Mouse (Mus musculus): Measurements from ENCODE around the gene Nat14. TPM values are rescaled to one million over a fixed set of nuclear protein-coding genes. Genes with fewer than 3 reads are reported as not detected.
A peak's percentile ranks its signal among the peaks of the same experiment; 100 is the strongest.

Nat14 gene
- total RNA-seq, 2 experiments from 2014 or later, result 94.4 to 103 TPM

DNA sequence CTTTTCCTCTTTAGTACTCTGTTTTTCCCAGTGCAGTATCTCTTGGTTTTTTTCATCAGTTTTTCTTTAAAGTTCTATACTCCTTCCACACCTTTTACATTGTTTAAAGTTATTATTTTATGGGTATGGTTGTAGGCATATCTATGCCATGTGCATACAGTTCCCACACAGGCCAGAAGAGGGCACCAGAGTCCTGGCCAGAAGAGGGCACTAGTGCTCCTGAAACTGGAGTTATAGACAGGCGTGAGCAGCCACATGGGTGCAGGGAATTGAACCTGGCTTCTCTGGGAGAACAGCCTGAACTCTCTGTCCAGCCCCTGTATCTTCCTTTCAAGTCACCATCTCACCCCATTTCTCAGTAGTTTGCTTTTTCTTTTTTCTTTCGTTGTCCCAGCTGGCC, 16.6 kb downstream of the Nat14 start:
- peak; percentile 42 to 67 for DNase-seq (ENCODE audit: low spot score in 2 of 2)
- intact Hi-C loops (cut with DNase I), result no loop called here

DNA sequence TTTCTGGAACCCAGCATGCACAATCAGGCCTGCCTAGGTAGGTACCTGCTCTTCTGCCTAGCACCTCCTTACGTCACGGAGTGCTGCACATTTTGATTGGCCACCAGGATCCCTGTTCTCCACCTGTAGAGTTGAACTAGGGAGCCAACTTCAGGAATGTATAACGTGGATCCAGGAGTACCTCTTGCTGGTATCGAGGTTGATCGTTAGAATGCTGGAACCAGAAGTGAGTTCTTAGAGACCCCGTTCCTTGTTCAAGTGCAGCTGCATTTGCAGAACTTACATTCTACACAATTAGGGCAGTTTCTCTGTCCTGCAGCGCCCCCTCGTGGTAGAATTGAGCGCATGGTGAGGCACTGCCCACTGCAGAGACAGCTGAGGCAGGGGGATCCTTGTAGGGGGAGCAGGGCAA, 18.2 kb downstream of the Nat14 start:
- intact Hi-C loops (cut with DNase I), result loop anchor here (1.0 to 5.0 kb wide), 2 partner anchors 73 to 129 kb away; no protein-coding TSS in a partner anchor
- peak; percentile 79 to 83 for DNase-seq (ENCODE audit: low spot score in 2 of 2)

DNA sequence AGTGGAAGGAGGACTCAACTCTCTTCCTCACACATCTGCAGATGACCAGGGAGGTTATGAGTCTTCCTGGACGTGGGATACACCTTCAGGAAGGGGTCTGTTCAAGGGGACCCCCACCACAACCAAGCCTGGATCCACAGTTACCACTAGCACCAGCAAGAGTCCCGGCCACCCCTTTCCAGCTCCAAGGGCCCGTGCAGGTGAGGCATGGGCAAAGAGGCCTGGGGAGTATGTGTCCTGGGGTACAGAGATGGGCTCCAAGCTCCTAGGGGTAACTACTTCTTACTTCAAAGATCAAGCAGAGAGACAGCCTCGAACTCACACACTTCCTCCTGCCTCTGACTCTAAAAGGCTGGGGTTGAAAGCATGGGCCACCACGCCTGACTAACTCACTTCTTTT, 20.8 kb downstream of the Nat14 start:
- no peak for DNase-seq (ENCODE audit: low spot score in 2 of 2)
- intact Hi-C loops (cut with DNase I), result loop anchor here (1.0 to 5.0 kb wide), 4 partner anchors 22 to 105 kb away; partner anchors contain the start of genes Fiz1, Gm44973, Sbk2 and Zfp524

DNA sequence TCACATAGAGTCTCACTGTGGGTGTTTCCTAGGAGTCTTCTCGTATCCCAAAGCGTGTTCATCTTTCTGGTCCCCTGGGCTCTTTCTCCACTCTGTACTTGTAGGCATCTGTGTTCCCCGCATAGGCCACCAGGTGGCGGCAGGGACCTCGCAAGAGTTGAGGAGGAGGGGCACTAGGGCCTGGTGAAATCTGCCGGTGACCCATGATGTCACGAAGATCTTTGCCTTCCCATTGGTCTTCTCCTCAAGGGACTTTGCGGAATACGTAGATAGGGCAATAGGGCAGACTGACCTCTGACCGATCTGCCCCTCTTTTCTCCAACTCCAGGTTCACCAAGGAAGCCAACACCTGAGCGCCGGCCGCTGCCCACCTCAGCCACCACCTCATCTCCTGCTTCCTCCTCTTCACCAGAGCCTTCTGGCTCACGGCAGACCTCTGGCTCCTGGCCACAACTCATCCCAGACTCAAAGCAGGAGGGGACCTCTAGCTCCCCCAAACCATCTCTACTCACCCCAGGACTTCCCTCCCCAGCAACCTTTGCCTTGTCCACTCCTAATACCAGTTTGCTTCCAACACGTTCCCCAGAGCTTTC, 21.5 kb downstream of the Nat14 start:
- intact Hi-C loops (cut with DNase I), result loop anchor here (1.0 to 5.0 kb wide), 4 partner anchors 21 to 104 kb away; partner anchors contain the start of genes Fiz1, Gm44973, Sbk2 and Zfp524
- peak; percentile 90 to 95 for DNase-seq (ENCODE audit: low spot score in 2 of 2)

DNA sequence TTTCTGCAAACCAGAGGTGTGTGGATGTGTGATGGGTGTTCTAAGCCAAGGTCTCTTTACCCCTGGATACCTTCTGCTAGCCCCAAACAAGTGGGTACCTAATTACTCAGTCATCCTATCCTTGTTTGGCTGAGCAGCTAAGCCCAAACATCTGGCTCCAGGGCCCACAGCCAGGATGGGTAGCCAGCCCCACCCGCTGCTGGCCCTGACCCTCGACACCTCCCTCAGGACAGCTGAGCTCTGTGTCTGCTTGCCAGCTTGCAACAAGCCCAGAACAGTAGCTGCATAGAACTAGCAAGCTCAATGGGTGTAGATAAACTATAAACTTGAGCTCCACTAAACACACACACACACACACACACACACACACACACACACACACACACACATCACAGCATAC, 26.0 kb downstream of the Nat14 start:
- intact Hi-C loops (cut with DNase I), result no loop called here
- DNase-seq (ENCODE audit: low spot score in 2 of 2), result no peak

DNA sequence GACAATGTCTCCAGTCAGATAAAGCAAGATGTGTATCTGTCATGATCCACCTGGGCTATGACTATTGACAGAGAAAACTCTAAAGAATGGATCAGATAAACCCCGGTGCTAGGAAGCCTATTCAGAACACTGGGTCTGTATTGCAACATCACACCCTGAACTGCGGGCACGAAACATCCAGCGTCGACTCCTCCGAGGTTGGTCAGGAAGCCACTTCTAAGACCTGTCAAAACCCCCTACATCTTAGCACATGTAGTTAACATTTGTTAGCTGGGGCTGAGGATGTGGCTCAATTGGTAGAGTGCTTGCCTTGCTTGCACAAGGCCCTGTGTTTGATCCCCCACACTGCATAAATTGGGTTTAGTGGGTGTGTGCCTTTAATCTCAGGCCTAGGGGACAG, 26.6 kb downstream of the Nat14 start:
- intact Hi-C loops (cut with DNase I), result no loop called here
- no peak for DNase-seq (ENCODE audit: low spot score in 2 of 2)

DNA sequence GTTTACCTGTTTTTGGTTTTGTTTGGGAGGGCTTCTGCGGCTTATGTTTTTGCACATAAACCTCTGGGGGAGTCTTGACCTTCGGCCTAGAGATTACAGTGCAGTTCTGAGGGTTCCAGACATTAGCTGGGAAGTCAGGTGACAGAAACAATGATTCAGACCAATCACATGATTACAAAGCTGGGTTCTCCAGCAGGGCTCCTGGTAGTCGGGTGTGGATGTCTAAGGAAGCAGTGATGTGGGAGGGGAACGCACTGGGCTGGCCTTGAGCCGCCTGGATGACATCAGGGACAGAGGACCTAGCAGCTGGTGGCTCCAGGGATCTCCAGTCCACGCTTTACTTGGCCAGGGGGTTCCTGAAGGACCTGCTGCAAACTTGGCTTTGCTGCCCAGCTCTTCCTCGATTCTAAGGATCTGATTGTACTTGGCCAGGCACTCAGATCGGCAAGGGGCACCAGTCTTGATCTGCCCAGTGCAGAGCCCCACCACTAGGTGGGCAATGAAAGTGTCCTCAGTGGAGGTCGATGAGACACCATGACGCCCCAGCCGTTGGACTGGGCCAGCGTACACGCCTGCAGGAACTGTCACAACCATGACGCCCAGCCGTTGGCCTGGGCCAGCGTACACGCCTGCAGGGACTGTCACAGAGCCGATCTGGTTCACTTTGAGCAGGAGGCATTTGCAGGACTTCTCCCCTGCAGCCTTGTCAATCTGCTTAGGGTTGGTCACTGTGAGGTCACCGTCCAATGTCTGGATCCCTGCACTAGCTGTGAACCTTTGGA, 28.9 kb downstream of the Nat14 start:
- DNase-seq (ENCODE audit: low spot score in 2 of 2), result no peak
- intact Hi-C loops (cut with DNase I), result no loop called here

DNA sequence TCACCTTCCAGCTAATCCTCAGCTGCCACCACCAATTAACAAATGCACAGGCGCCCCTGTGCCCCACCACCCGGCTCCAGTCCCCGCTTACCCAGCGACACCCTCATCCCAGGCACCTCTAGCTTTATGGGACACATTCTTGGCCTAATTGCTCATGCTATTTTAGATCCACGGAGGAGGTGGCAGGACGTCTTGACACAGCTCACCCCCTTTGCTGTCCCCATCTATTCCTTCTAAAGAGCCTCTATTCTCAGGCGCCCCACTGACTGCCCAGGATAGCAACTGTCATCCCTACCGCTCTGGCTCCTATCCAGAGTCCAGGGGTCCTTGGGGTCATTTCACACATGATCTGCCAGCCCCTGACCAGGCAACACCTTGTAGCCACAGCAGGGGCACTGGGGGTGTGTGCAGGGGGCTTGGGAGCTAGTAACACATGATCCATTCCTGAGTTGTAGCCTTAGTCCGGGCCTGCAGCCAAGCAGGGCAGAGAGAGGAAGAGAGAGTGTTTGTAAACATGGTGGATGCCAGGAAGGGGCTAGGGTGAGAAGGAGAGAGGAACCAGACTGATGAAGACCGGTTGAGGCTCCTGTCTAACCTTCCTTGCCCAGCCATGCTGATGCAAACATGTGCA, 32.1 kb downstream of the Nat14 start:
- intact Hi-C loops (cut with DNase I), result no loop called here
- no peak for DNase-seq (ENCODE audit: low spot score in 2 of 2)

DNA sequence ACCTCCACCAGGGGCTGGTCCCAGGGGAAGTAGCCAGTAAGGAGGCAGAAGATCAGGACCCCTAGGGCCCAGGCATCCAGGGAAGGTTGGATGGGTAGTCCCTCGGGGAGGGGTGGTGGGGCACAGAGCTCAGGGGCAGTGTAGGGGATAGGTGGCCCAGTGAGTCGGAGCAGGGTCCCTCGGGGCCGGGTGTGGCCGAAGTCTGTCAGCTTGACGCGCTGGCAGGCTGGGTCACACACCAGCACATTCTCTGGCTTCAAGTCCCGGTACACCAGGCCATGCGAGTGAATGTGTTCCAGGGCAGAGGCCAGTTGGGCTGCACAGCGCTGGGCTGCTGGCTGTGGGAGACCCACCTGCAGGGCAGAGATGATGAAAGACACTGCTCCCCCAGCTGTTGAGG, 35.5 kb downstream of the Nat14 start:
- intact Hi-C loops (cut with DNase I), result no loop called here
- DNase-seq (ENCODE audit: low spot score in 2 of 2), result no peak

DNA sequence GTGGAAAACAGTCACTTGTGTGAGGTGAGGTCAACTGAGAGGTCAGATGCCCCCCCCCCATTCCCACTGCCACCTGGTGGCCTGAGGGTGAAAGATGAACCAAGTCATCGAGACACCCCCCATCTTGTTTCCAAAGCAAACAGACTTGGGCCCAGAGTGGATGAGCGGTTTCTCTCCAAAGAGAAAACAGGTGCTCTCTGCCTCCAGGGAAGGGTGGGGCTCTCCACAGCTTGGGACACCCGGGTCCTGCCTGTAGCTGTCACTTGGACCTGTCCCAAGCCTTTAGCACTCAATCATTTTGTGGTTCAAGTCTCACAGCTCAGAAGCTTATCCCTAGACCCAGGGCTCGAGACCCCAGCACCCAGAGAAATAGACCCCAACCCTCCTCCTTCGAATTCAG, 41.7 kb downstream of the Nat14 start:
- intact Hi-C loops (cut with DNase I), result no loop called here

DNA sequence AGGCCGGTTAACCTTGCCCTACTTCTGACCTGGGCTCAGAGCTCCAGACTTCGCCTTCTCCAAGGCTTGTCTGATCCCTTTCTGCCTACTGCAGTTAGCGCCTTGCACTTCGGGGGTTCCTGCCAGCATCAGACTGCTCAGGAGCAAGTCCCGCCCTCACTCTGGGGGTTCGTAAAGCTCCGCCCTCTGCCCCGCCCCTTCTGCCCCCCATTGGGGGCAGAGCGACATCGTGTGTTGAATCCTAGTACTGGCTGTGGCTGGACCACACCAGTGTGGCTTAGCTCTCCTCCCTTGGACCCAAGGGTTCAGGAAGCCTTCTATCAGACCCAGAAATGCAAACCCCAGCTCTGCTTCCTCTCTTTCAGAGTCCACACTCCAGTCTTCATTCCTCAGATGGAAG, 42.4 kb downstream of the Nat14 start, which contains the start of gene Sbk2:
Sbk2 (minus strand) TSS at position 135 of the 400 bp plus-strand sequence.
- intact Hi-C loops (cut with DNase I), result loop anchor here (1.0 kb wide), 1 partner anchor 21 kb away; no protein-coding TSS in a partner anchor

More for the DNA sequence above, 41.7 kb downstream of the Nat14 start:
- DNase-seq (ENCODE audit: low spot score in 2 of 2), result no peak

DNA sequence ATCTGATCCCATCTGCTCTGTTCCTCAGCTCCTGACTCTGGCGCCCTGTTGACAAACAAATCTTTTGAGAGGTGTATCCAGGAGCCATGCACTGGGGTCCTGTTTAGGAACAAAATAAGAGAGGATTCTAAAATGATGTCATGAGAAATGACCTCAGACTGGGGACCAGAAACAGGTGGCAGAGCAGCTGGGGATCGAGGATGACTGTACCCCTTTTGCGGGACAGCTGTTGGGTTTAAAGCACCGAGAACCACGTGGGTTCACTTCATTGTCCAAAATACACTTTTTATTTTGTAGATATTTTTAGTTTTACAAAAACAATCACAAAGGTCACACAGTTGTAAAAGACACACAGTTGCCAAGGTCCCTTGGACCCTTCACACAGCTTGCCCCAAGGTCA, 43.2 kb downstream of the Nat14 start:
- intact Hi-C loops (cut with DNase I), result loop anchor here (1.0 kb wide), 1 partner anchor 22 kb away; no protein-coding TSS in a partner anchor
- DNase-seq (ENCODE audit: low spot score in 2 of 2), result no peak

More for the DNA sequence above, 42.4 kb downstream of the Nat14 start, which contains the start of gene Sbk2:
- peak; percentile 65 for DNase-seq (ENCODE audit: low spot score in 2 of 2)

DNA sequence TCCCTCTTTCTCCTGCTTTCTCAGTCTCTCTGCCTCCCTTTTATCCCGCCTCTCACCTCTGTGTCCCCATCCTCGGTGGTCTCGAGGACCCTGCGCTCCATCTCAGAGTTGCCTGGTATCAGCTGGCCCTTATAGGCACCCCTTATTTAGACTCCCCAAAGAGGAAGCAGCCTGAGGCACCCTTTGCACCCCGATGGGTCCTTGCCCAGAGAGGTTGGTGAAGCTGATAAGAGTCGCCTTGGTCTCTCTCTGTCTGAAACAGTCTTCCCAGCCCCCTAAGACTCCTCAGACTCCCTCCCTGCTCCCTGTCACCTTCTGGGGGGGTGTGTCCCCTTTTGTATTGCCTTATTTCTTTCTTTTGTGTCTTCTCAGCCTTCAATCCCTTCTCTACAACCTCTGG, 49.2 kb downstream of the Nat14 start, which contains the start of gene Sbk3:
Sbk3 (minus strand) TSS at position 101 of the 400 bp plus-strand sequence.
- intact Hi-C loops (cut with DNase I), result no loop called here
- DNase-seq (ENCODE audit: low spot score in 2 of 2), result no peak

DNA sequence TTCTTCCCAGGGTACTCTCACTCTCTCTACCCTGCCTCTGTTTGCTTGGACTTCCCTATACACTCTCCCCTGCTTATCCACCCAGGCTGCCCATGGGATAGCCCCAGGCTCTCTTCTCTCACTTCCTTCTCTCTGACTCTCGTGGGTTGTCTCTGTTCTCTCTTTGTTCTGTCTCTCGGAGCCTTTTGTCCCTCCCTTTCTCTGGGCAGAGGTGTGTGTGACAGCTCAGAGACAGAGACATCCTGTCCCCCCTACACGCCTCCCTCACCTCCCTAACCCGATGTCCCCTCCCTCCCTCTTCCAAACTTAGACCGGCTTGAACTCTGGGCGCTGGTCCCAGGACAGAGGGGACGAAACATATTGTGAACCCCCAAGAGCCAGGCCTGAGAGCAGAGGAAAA, 49.9 kb downstream of the Nat14 start:
- intact Hi-C loops (cut with DNase I), result no loop called here

DNA sequence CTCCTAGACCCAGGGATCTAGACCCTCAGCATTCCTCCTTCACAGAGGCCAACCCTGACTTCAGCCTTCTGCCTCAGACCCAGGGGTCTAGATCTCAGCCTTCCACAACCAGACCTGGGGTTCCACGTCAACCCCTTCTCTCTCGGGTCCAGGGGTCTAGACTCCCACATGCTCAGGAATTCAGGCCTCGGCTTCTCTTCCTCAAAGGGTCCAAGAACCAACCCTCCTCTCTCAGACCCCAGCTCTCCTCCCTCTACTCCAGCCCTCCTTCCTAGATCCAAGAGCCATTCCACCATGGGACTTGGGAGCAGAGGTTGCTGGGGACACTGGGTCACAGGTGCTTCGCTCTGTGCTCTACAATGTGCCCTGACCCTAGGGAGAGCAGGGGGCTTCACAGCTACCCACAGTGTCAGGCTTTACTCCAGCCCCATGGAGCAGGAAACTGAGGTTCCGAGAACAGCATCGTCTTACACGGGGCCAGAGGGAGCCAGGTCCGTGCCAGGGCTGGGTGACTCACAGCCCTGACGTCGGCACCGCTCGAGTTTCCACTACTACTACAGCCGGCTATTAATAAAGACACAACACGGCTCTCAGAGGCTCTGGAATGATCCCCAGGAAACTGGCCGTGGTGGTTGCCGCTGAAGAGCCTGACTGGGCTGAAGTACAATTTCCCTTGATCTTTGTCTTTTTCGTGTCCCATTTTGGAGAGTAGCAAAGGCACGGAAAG, 50.7 kb downstream of the Nat14 start:
- intact Hi-C loops (cut with DNase I), result no loop called here
- DNase-seq (ENCODE audit: low spot score in 2 of 2), result peak in 1 of 2 experiments; percentile 29

More for the DNA sequence above, 49.9 kb downstream of the Nat14 start:
- DNase-seq (ENCODE audit: low spot score in 2 of 2), result no peak

Other genes with a start within 250 kb of the Nat14 start
- 100 to 1,000 TPM in 1 of 2 experiments, 10 to 100 TPM in 1; 91.8 to 105 TPM for gene Hspbp1, start 237.0 kb upstream of the Nat14 start, total RNA-seq (2021)
- 100 to 1,000 TPM; 394 to 407 TPM for gene Brsk1, start 231.4 kb upstream of the Nat14 start, total RNA-seq (2021)
- gene Tmem150b, start 196.8 kb upstream of the Nat14 start, total RNA-seq (2021), result not detected
- 10 to 100 TPM; 25.0 to 30.4 TPM for gene Kmt5c, start 181.9 kb upstream of the Nat14 start, total RNA-seq (2021)
- gene Cox6b2, start 168.9 kb upstream of the Nat14 start, total RNA-seq (2021), result 1 to 10 TPM; 4.6 to 5.9 TPM
- gene Fam71e2, start 150.7 kb upstream of the Nat14 start, total RNA-seq (2021), result not detected
- gene Il11, start 139.2 kb upstream of the Nat14 start, total RNA-seq (2021), result under 1 TPM; 0.69 to 0.83 TPM
- not detected for gene Tmem190, start 139.1 kb upstream of the Nat14 start, total RNA-seq (2021)
- 1 to 10 TPM; 2.3 to 3.0 TPM for gene Tmem238, start 132.4 kb upstream of the Nat14 start, total RNA-seq (2021)
- 100 to 1,000 TPM; 428 to 431 TPM for gene Rpl28, start 129.2 kb upstream of the Nat14 start, total RNA-seq (2021)
- gene Ube2s, start 109.4 kb upstream of the Nat14 start, total RNA-seq (2021), result 100 to 1,000 TPM; 108 to 110 TPM
- 100 to 1,000 TPM; 115 to 148 TPM for gene Shisa7, start 77.3 kb upstream of the Nat14 start, total RNA-seq (2021)
- 1 to 10 TPM; 3.3 to 4.1 TPM for gene Isoc2b, start 51.8 kb upstream of the Nat14 start, total RNA-seq (2021)
- 10 to 100 TPM; 10.4 to 11.0 TPM for gene Isoc2a, start 44.9 kb upstream of the Nat14 start, total RNA-seq (2021)
- under 1 TPM in 1 of 2 experiments, not detected in 1; 0.25 TPM for gene Gm36210, start 15.5 kb upstream of the Nat14 start, total RNA-seq (2021)
- 10 to 100 TPM; 14.3 to 14.6 TPM for gene Zfp628, start 6.8 kb upstream of the Nat14 start, total RNA-seq (2021)
- 1 to 10 TPM; 2.3 to 2.4 TPM for gene Ssc5d, start 3.8 kb downstream of the Nat14 start, total RNA-seq (2021)
- gene Sbk2, start 42.4 kb downstream of the Nat14 start, total RNA-seq (2021), result not detected
- under 1 TPM; 0.34 to 0.85 TPM for gene Sbk3, start 49.1 kb downstream of the Nat14 start, total RNA-seq (2021)
- 10 to 100 TPM; 24.8 to 33.7 TPM for gene Zfp579, start 74.1 kb downstream of the Nat14 start, total RNA-seq (2021)
- gene Zfp524, start 92.4 kb downstream of the Nat14 start, total RNA-seq (2021), result 1 to 10 TPM; 6.9 TPM
- gene Fiz1, start 92.7 kb downstream of the Nat14 start, total RNA-seq (2021), result 10 to 100 TPM; 21.2 to 31.2 TPM
- gene Gm44973, start 93.5 kb downstream of the Nat14 start, total RNA-seq (2021), result not detected
- 10 to 100 TPM; 32.9 to 34.5 TPM for gene Zfp865, start 98.3 kb downstream of the Nat14 start, total RNA-seq (2021)
- 10 to 100 TPM; 52.0 to 65.0 TPM for gene Ccdc106, start 98.5 kb downstream of the Nat14 start, total RNA-seq (2021)
- 1 to 10 TPM in 1 of 2 experiments, under 1 TPM in 1; 0.85 to 1.2 TPM for gene 4632433K11Rik, start 112.1 kb downstream of the Nat14 start, total RNA-seq (2021)
- 1 to 10 TPM; 5.4 to 6.5 TPM for gene Zfp784, start 116.4 kb downstream of the Nat14 start, total RNA-seq (2021)
- 10 to 100 TPM; 36.8 to 41.7 TPM for gene Zfp580, start 129.5 kb downstream of the Nat14 start, total RNA-seq (2021)
- 100 to 1,000 TPM; 171 to 180 TPM for gene U2af2, start 140.1 kb downstream of the Nat14 start, total RNA-seq (2021)
- gene Epn1, start 158.2 kb downstream of the Nat14 start, total RNA-seq (2021), result 100 to 1,000 TPM; 454 to 461 TPM
- not detected for gene Rfpl4, start 194.9 kb downstream of the Nat14 start, total RNA-seq (2021)
- gene Rasl2-9, start 203.9 kb downstream of the Nat14 start, total RNA-seq (2021), result not detected
- gene Vmn1r55, start 227.6 kb downstream of the Nat14 start, total RNA-seq (2021), result not detected